Mouse (Mus musculus): Measurements from ENCODE around the gene Fam131c.

Gene Fam131c

GRCm38 (mm10) chr4:141367997-141368791 lies at the start of gene Fam131c:
Gene Fam131c (plus strand): TSS chr4:141368220.
- DNase-seq (ENCODE audit: low spot score in 2 of 2): no peak

GRCm38 (mm10) chr4:141322526-141322925 lies 45.5 kb upstream of the Fam131c start:
- no peak for DNase-seq (ENCODE audit: low spot score in 2 of 2)

GRCm38 (mm10) chr4:141324771-141325191 lies 43.2 kb upstream of the Fam131c start:
- DNase-seq (ENCODE audit: low spot score in 2 of 2): no peak

- no peak for DNase-seq (ENCODE audit: low spot score in 2 of 2)
These were observed 42.4 kb upstream of the Fam131c start for GRCm38 (mm10) chr4:141325636-141326035.

- no peak for DNase-seq (ENCODE audit: low spot score in 2 of 2)
These were observed 40.9 kb upstream of the Fam131c start for GRCm38 (mm10) chr4:141327075-141327474.

GRCm38 (mm10) chr4:141328742-141329141 lies 39.3 kb upstream of the Fam131c start:
- no peak for DNase-seq (ENCODE audit: low spot score in 2 of 2)

- DNase-seq (ENCODE audit: low spot score in 2 of 2): no peak
These were observed 38.1 kb upstream of the Fam131c start for GRCm38 (mm10) chr4:141329968-141330367.

GRCm38 (mm10) chr4:141331446-141331845 lies 36.6 kb upstream of the Fam131c start:
- DNase-seq (ENCODE audit: low spot score in 2 of 2): no peak

GRCm38 (mm10) chr4:141332258-141332657 lies 35.8 kb upstream of the Fam131c start:
- no peak for DNase-seq (ENCODE audit: low spot score in 2 of 2)

GRCm38 (mm10) chr4:141334695-141335094 lies 33.3 kb upstream of the Fam131c start:
- DNase-seq (ENCODE audit: low spot score in 2 of 2): no peak

GRCm38 (mm10) chr4:141335263-141335796 lies 32.7 kb upstream of the Fam131c start:
- no peak for DNase-seq (ENCODE audit: low spot score in 2 of 2)

GRCm38 (mm10) chr4:141336196-141336595 lies 31.8 kb upstream of the Fam131c start:
- DNase-seq (ENCODE audit: low spot score in 2 of 2): no peak

- no peak for DNase-seq (ENCODE audit: low spot score in 2 of 2)
These were observed 30.0 kb upstream of the Fam131c start for GRCm38 (mm10) chr4:141337986-141338385.

- no peak for DNase-seq (ENCODE audit: low spot score in 2 of 2)
These were observed 29.2 kb upstream of the Fam131c start for GRCm38 (mm10) chr4:141338853-141339252.

- DNase-seq (ENCODE audit: low spot score in 2 of 2): no peak
These were observed 26.5 kb upstream of the Fam131c start for GRCm38 (mm10) chr4:141341477-141341876.

GRCm38 (mm10) chr4:141343515-141343914 lies 24.5 kb upstream of the Fam131c start:
- DNase-seq (ENCODE audit: low spot score in 2 of 2): no peak

GRCm38 (mm10) chr4:141345219-141345618 lies 22.8 kb upstream of the Fam131c start:
- no peak for DNase-seq (ENCODE audit: low spot score in 2 of 2)

GRCm38 (mm10) chr4:141347365-141347797 lies 20.6 kb upstream of the Fam131c start:
- DNase-seq (ENCODE audit: low spot score in 2 of 2): no peak

GRCm38 (mm10) chr4:141348616-141349015 lies 19.4 kb upstream of the Fam131c start:
- no peak for DNase-seq (ENCODE audit: low spot score in 2 of 2)

GRCm38 (mm10) chr4:141350015-141350414 lies 18.0 kb upstream of the Fam131c start:
- DNase-seq (ENCODE audit: low spot score in 2 of 2): no peak

- DNase-seq (ENCODE audit: low spot score in 2 of 2): no peak
These were observed 16.0 kb upstream of the Fam131c start for GRCm38 (mm10) chr4:141351972-141352371.

GRCm38 (mm10) chr4:141352986-141353385 lies 15.0 kb upstream of the Fam131c start:
- DNase-seq (ENCODE audit: low spot score in 2 of 2): no peak

- DNase-seq (ENCODE audit: low spot score in 2 of 2): no peak
These were observed 14.2 kb upstream of the Fam131c start for GRCm38 (mm10) chr4:141353868-141354267.

All from urinary bladder, postnatal 4 days (tissue).